Mouse (Mus musculus): ENCODE results near the gene Get4. TPM values are rescaled to one million over a fixed set of nuclear protein-coding genes. Genes with fewer than 3 reads are reported as not detected.

Gene Get4
- polyA plus RNA-seq, 1 experiment from 2014 or later: 133 TPM

DNA sequence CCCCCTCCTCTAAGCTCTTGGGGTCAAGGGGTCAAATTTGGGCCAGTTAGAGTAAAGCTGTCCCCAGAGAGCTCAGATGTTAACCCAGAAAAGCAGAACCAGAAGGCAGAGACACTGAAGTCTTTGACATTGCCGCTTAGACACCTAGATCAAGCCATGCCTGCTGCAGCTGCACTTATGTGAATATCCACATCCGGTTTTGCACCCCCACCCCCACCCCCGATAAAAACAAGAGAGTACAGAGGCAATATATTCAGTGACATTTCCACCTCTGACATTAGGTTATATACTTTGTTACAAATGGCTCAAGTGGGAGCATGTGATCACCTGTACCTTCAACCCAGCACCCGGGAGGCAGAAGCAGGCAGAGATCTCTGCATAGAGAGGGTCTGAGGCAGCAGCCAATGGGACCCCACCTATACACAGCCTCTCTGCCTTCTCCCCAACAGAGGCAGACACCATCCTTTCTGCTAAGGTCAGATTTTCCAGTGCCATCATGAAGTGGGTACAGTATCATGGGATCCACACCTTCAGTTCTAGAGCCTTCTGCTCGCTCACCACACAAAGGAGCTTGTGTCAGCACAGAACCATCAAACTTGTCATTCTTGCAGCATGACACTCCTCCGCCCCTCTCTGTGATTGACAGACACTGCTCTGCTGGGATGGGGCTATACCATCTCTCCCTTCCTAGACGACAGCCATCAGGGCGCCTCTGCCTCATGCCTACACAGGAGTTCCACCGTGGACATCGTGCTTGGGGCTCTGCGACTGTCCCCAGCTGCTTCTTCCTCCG lies 38.5 kb downstream of the Get4 start:
- Histone ChIP-seq H3K27ac (replicated peaks) (no peak overlapping the region), H3K4me3 (ENCODE audit: low read depth, low read length) (no peak overlapping the region), H3K4me1 (replicated peaks; ENCODE audit: control insufficient read depth, insufficient read depth) (peaks cover 6% of the 10 kb centered on the region; the same call in 1 of the 2 replicates), H3K4me2 (replicated peaks; ENCODE audit: low read depth) (no peak overlapping the region), H3K9ac (ENCODE audit: low read length) (no peak overlapping the region), H3K27me3 (ENCODE audit: control insufficient read depth, insufficient read depth, low read length) (no peaks in the 10 kb centered on the region), H3K36me3 (ENCODE audit: control insufficient read depth, insufficient read depth, low read length) (no peaks in the 10 kb centered on the region), H3K9me3 (ENCODE audit: control insufficient read depth, low read length) (no peaks in the 10 kb centered on the region; the same call in 1 of the 2 replicates)
- ATAC-seq (ENCODE audit: low FRiP score, low TSS enrichment): no peak
- DNase-seq (ENCODE audit: low spot score): no peak
- no peak for TF ChIP-seq EP300 (optimal IDR thresholded peaks at IDR 0.05)
- TF ChIP-seq CTCF (IDR thresholded peaks at IDR 0.05; ENCODE audit: low read depth): no peak
- WGBS: 80% methylated on average over 12 of the region's 12 CpGs

DNA sequence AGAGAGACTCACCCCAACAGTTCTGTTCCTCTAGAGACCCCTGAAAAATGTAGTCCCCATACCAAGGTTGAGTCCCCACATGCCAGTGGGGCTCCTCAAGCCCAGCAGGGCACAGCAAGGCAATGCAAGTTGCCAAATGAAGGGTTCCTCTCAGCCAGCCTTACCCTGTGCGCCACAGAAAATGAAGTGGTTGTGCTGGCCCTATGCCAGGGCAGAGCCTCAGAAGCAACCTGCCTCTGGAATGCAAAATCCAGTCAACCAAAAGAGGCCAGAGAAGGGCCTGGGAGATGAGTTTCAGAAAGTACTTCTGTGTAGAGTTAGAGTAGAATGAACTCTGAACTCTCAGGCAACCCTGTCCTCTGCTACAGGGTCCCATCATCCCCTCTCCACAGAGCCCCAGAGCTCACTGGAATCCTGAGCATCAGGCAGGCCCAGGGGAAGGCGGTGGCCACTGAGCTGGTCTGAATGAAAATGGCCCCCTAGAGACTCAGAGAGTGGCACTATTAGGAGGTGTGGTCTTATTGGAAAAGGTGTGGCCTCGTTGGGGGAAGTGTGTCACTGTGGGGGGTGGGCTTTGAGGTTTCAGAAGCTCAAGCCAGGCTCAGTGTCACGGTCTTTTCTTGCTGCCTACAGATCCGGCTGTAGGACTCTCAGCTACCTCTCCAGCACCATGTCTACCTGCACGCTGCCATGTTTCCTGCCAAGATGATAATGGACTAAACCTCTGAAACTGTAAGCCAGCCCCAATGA lies 39.9 kb downstream of the Get4 start:
- Histone ChIP-seq H3K4me1 (replicated peaks; ENCODE audit: control insufficient read depth, insufficient read depth) (0 out of 2 replicates have a peak, but pooled peaks cover 2% of the 10 kb centered on the region), H3K4me3 (ENCODE audit: low read depth, low read length) (no peak overlapping the region), H3K36me3 (ENCODE audit: control insufficient read depth, insufficient read depth, low read length) (no peaks in the 10 kb centered on the region), H3K27me3 (ENCODE audit: control insufficient read depth, insufficient read depth, low read length) (no peaks in the 10 kb centered on the region), H3K9ac (ENCODE audit: low read length) (no peak overlapping the region), H3K9me3 (ENCODE audit: control insufficient read depth, low read length) (no peaks in the 10 kb centered on the region; the same call in 1 of the 2 replicates), H3K27ac (replicated peaks) (no peak overlapping the region), H3K4me2 (replicated peaks; ENCODE audit: low read depth) (no peak overlapping the region)
- DNase-seq (ENCODE audit: low spot score) (no peak), ATAC-seq (ENCODE audit: low FRiP score, low TSS enrichment) (no peak)
- TF ChIP-seq EP300 (optimal IDR thresholded peaks at IDR 0.05) (no peak), CTCF (IDR thresholded peaks at IDR 0.05; ENCODE audit: low read depth) (no peak)
- 73% methylated on average over 6 of the region's 6 CpGs for WGBS

DNA sequence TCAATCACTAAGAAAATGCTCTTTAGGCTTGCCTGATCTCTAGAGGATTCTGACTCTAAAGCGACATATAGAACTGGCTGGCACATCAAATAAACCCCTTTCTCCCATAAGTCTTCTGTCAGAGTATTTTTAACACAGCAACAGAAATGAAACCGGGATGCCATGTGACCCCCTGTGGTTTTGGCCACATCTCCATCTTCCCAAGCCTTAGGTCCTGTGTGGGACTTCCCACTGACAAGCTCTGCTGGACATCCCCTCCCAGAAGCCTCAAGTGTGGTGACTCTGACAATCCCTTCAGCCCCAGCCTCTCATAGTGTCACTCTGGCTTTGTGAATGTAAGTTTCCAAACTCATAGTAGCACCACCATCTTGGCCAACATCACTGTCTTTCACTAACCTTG lies 42.0 kb downstream of the Get4 start:
- H3K36me3 ChIP-seq (ENCODE audit: control insufficient read depth, insufficient read depth, low read length): no peaks in the 10 kb centered on the region
- 77% methylated on average over 2 of the region's 2 CpGs for WGBS
- H3K9ac ChIP-seq (ENCODE audit: low read length): no peak overlapping the region
- TF ChIP-seq CTCF (IDR thresholded peaks at IDR 0.05; ENCODE audit: low read depth): no peak
- TF ChIP-seq EP300 (optimal IDR thresholded peaks at IDR 0.05): no peak
- H3K4me1 ChIP-seq (replicated peaks; ENCODE audit: control insufficient read depth, insufficient read depth): no peaks in the 10 kb centered on the region
- no peak overlapping the region for H3K4me3 ChIP-seq (ENCODE audit: low read depth, low read length)
- no peak overlapping the region for H3K4me2 ChIP-seq (replicated peaks; ENCODE audit: low read depth)
- no peak overlapping the region for H3K27ac ChIP-seq (replicated peaks)
- no peak for ATAC-seq (ENCODE audit: low FRiP score, low TSS enrichment)
- H3K27me3 ChIP-seq (ENCODE audit: control insufficient read depth, insufficient read depth, low read length): no peaks in the 10 kb centered on the region
- DNase-seq (ENCODE audit: low spot score): no peak
- no peaks in the 10 kb centered on the region; the same call in 1 of the 2 replicates for H3K9me3 ChIP-seq (ENCODE audit: control insufficient read depth, low read length)

DNA sequence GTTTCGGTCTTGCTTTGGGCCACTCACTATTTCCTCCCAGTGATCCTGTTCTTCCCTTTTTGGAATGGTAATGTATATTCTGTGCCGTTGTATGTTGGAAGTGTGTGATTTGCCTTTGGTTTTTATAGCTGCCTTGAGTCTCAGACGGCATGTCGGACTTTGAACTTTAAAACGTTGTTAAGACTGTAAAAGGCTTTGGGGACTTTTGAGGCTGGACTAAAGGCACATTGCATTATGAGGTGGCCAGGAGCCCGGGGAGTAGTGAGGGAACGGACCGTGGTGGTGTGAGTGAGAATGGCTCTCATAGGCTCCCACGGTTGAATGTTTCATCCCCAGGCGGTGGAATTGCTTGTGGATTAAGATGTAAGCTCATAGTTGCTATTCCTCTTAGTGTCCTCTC lies 45.0 kb downstream of the Get4 start:
- 79% methylated on average over 10 of the region's 10 CpGs for WGBS
- H3K4me1 ChIP-seq (replicated peaks; ENCODE audit: control insufficient read depth, insufficient read depth): peaks cover 2% of the 10 kb centered on the region; the same call in 1 of the 2 replicates
- ATAC-seq (ENCODE audit: low FRiP score, low TSS enrichment) (no peak), DNase-seq (ENCODE audit: low spot score) (no peak)
- TF ChIP-seq EP300 (optimal IDR thresholded peaks at IDR 0.05) (no peak), CTCF (IDR thresholded peaks at IDR 0.05; ENCODE audit: low read depth) (no peak)
- H3K9ac ChIP-seq (ENCODE audit: low read length): no peak overlapping the region
- H3K36me3 ChIP-seq (ENCODE audit: control insufficient read depth, insufficient read depth, low read length): no peaks in the 10 kb centered on the region
- H3K9me3 ChIP-seq (ENCODE audit: control insufficient read depth, low read length): no peaks in the 10 kb centered on the region; the same call in 1 of the 2 replicates
- no peak overlapping the region for H3K4me2 ChIP-seq (replicated peaks; ENCODE audit: low read depth)
- H3K27ac ChIP-seq (replicated peaks): no peak overlapping the region
- H3K4me3 ChIP-seq (ENCODE audit: low read depth, low read length): no peak overlapping the region
- H3K27me3 ChIP-seq (ENCODE audit: control insufficient read depth, insufficient read depth, low read length): no peaks in the 10 kb centered on the region

DNA sequence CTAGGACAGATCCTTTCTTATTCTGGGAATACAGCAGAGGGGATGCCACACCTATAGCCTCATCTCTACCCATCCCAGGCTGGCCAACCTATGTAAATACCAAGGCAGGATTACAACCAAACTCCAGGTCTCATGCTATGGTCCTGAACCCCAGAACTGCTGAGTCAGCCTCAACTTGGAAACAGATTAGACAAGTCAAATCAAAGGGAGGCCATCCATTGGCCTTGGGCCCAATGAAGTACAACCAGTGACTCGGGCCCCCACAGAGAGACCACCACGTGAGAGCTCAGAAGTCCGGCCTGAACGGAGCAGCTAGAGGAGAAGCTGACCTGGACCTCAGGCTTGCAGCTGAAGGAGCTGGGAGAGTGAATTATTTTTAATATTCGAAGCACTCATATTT lies 45.6 kb downstream of the Get4 start:
- H3K27me3 ChIP-seq (ENCODE audit: control insufficient read depth, insufficient read depth, low read length): no peaks in the 10 kb centered on the region
- H3K9ac ChIP-seq (ENCODE audit: low read length): no peak overlapping the region
- no peaks in the 10 kb centered on the region for H3K36me3 ChIP-seq (ENCODE audit: control insufficient read depth, insufficient read depth, low read length)
- H3K4me3 ChIP-seq (ENCODE audit: low read depth, low read length): no peak overlapping the region
- H3K4me1 ChIP-seq (replicated peaks; ENCODE audit: control insufficient read depth, insufficient read depth): peaks cover 2% of the 10 kb centered on the region; the same call in 1 of the 2 replicates
- no peak for DNase-seq (ENCODE audit: low spot score)
- no peaks in the 10 kb centered on the region; the same call in 1 of the 2 replicates for H3K9me3 ChIP-seq (ENCODE audit: control insufficient read depth, low read length)
- H3K4me2 ChIP-seq (replicated peaks; ENCODE audit: low read depth): no peak overlapping the region
- ATAC-seq (ENCODE audit: low FRiP score, low TSS enrichment): no peak
- H3K27ac ChIP-seq (replicated peaks): no peak overlapping the region
- WGBS: 82% methylated on average over 5 of the region's 5 CpGs
- TF ChIP-seq CTCF (IDR thresholded peaks at IDR 0.05; ENCODE audit: low read depth) (no peak), EP300 (optimal IDR thresholded peaks at IDR 0.05) (no peak)
